Mouse (Mus musculus) testis, adult 2 months (tissue): ENCODE results near the gene Pde1b.

Experiments
- CTCF ChIP-seq: fragments of 200-500 bp; IDR thresholded peaks from 2 replicates; pipeline ENCODE4 v1.5.1; 2012; ENCODE audit warnings: low read depth, mild to moderate bottlenecking, inconsistent platforms, low read length, moderate library complexity; ENCODE audit not compliant: control insufficient read depth, insufficient read depth, insufficient replicate concordance
- POLR2A ChIP-seq: fragments of 200-500 bp; IDR thresholded peaks from 2 replicates; pipeline ENCODE4 v1.6.1; 2012; ENCODE audit warnings: low read depth, mild to moderate bottlenecking, inconsistent platforms, low read length, moderate library complexity; ENCODE audit not compliant: control insufficient read depth

DNA sequence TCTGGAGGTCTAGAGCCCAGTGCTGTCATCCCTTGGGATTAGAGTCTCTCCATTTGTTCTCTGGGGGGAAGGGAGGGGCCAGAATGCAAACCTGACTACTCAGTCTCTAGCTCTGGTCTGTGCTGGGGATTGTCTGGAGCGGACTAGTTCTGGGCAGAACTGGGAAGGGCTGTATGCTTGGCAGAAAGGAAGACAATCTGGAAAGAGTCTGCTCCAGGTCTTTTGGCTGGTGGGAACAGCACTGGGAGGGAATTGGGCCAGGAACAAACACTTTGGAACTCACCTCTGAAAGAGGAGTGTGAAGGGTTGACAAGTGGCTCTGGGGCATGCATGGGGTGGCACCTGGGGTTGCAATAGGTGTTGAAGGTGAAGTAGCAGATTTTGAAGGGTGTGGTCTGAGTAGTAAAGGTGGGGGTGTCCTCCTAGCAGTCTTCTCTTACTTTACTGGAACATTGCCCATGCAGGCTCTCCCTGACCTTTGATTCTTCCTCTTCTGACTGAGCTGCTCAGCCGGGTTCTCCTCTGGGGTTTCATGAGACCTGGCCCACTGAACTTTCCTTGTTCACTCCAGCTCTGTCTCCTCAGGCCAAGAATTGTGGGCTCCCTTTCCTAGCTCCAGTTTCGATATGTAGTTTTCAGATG is 19.7 kb downstream of the Pde1b start:
- TF ChIP-seq POLR2A (no peak), CTCF (no peak)
